Mouse (Mus musculus) neural tube, embryonic 11.5 days (tissue): ENCODE measurements around the gene Casc4. TPM values are rescaled to one million over a fixed set of nuclear protein-coding genes. Genes with fewer than 3 reads are reported as not detected.
"Not testable (repeated sequence)": the region's sequence is repeated elsewhere in the genome, so short reads cannot be mapped to it uniquely, and the experiment has no call there.

Experiments used
- ATAC-seq: fragments of 200-750 bp; cut with Nextera tagmentation; 2 replicates; pipeline ENCODE4 v1.8.0; 2017; ENCODE audit warnings: moderate number of reproducible peaks, mild to moderate bottlenecking, moderate TSS enrichment, moderate library complexity; ENCODE audit not compliant: insufficient read depth, low FRiP score, low TSS enrichment
- DNase-seq: peaks from one replicate; pipeline ENCODE4 v3.0.0-alpha.2; 2015; ENCODE audit warnings: low spot score
- H3K27ac ChIP-seq: fragments of 300-500 bp; sonication (generic); 2 replicates; pipeline ENCODE4 v1.5.1; 2014; ENCODE audit warnings: low read depth, mild to moderate bottlenecking, low read length
- H3K27me3 ChIP-seq: fragments of 300-500 bp; sonication (generic); 2 replicates; pipeline ENCODE4 v1.6.1; 2014; ENCODE audit warnings: mild to moderate bottlenecking, low read length, mixed read lengths; ENCODE audit not compliant: control insufficient read depth, insufficient read depth
- H3K36me3 ChIP-seq: fragments of 300-500 bp; sonication (generic); 2 replicates; pipeline ENCODE4 v1.6.1; 2014; ENCODE audit warnings: mild to moderate bottlenecking, low read length, moderate library complexity, mixed read lengths; ENCODE audit not compliant: control insufficient read depth, insufficient read depth
- H3K4me1 ChIP-seq: fragments of 300-500 bp; sonication (generic); 2 replicates; pipeline ENCODE4 v1.6.1; 2014; ENCODE audit warnings: low read length, mixed read lengths; ENCODE audit not compliant: control insufficient read depth, insufficient read depth
- H3K4me2 ChIP-seq: fragments of 300-500 bp; sonication (generic); 2 replicates; pipeline ENCODE4 v1.6.1; 2014; ENCODE audit warnings: low read depth, mild to moderate bottlenecking, moderate library complexity
- H3K4me3 ChIP-seq: fragments of 300-500 bp; sonication (generic); 2 replicates; pipeline ENCODE4 v1.5.1; 2014; ENCODE audit warnings: low read depth, low read length
- H3K9ac ChIP-seq: fragments of 300-500 bp; sonication (generic); 2 replicates; pipeline ENCODE4 v1.6.1; 2014; ENCODE audit warnings: mild to moderate bottlenecking, low read length
- H3K9me3 ChIP-seq: fragments of 300-500 bp; sonication (generic); 2 replicates; pipeline ENCODE4 v1.6.1; 2016; ENCODE audit warnings: low read length; ENCODE audit not compliant: control insufficient read depth
- WGBS: fragments of 180-500 bp; shearing (Covaris S2); extraction: QIAGEN DNeasy Blood & Tissue Kit; methylation state at CpG from one replicate; pipeline ENCODE4 v1.1.7; 2014; 5-methylcytosine and 5-hydroxymethylcytosine counted together
- polyA plus RNA-seq: library from polyadenylated mRNA; unstranded; fragments of >200 nt; fragmentation: Nextera tagmentation; extraction: Ambion mirVana; gene quantifications from 2 replicates; pipeline ENCODE4 v1.2.1, GENCODE M21; 2014

The Casc4 gene
- polyA plus RNA-seq, 1 experiment from 2014 or later: 25.3 TPM

GRCm38 (mm10) chr2:121886406-121886805, 19.6 kb downstream of the Casc4 start:
- DNase-seq (no peak), ATAC-seq (no peak)
- Histone ChIP-seq H3K27me3 (no peaks in the 10 kb centered on the region), H3K4me3 (no peak overlapping the region), H3K27ac (no peak overlapping the region), H3K4me2 (no peak overlapping the region), H3K36me3 (no peaks in the 10 kb centered on the region), H3K9me3 (no peaks in the 10 kb centered on the region), H3K9ac (no peak overlapping the region), H3K4me1 (no peaks in the 10 kb centered on the region)
- 100% methylated on average over 1 of the region's 1 CpGs for WGBS

GRCm38 (mm10) chr2:121888720-121889497, 22.1 kb downstream of the Casc4 start:
- H3K4me3 ChIP-seq: no peak overlapping the region
- WGBS: 92% methylated on average over 3 of the region's 3 CpGs
- H3K27ac ChIP-seq: no peak overlapping the region
- DNase-seq (no peak), ATAC-seq (no peak)
- no peaks in the 10 kb centered on the region for H3K9me3 ChIP-seq
- no peaks in the 10 kb centered on the region for H3K36me3 ChIP-seq
- no peak overlapping the region for H3K4me2 ChIP-seq
- H3K4me1 ChIP-seq: no peaks in the 10 kb centered on the region
- no peaks in the 10 kb centered on the region for H3K27me3 ChIP-seq
- no peak overlapping the region for H3K9ac ChIP-seq

GRCm38 (mm10) chr2:121895261-121895660, 28.5 kb downstream of the Casc4 start:
- 91% methylated on average over 2 of the region's 2 CpGs for whole genome bisulfite sequencing
- DNase-seq (no peak), ATAC-seq (no peak)
- Histone ChIP-seq H3K4me1 (no peaks in the 10 kb centered on the region), H3K36me3 (no peaks in the 10 kb centered on the region), H3K27ac (no peak overlapping the region), H3K9me3 (no peaks in the 10 kb centered on the region), H3K4me3 (no peak overlapping the region), H3K9ac (no peak overlapping the region), H3K27me3 (no peaks in the 10 kb centered on the region), H3K4me2 (no peak overlapping the region)

DNA sequence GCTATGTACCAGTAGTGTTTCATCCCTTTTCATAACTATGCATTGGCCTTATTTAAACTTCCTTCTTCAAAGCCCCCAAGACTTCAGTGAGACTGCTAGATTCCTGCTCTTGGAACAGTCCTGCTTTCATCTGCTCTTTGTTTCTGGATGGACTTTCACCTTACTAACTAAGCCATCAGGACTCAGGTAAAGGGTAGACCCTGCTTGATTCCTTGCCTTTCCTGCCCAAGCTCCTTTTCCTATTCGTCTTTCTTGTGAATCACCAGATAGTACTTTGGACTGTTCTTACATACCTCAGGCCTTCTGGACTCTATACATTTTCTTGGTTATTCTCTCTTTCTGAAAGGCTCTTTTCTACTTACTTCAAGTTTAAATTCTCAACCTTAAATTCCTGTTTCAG, 30.1 kb downstream of the Casc4 start:
- H3K4me2 ChIP-seq: no peak overlapping the region
- 89% methylated on average over 1 of the region's 1 CpGs for WGBS
- no peak overlapping the region for H3K9ac ChIP-seq
- ATAC-seq (no peak), DNase-seq (no peak)
- H3K9me3 ChIP-seq: no peaks in the 10 kb centered on the region
- H3K4me1 ChIP-seq: no peaks in the 10 kb centered on the region
- no peaks in the 10 kb centered on the region for H3K27me3 ChIP-seq
- H3K27ac ChIP-seq: no peak overlapping the region
- no peaks in the 10 kb centered on the region for H3K36me3 ChIP-seq
- no peak overlapping the region for H3K4me3 ChIP-seq

DNA sequence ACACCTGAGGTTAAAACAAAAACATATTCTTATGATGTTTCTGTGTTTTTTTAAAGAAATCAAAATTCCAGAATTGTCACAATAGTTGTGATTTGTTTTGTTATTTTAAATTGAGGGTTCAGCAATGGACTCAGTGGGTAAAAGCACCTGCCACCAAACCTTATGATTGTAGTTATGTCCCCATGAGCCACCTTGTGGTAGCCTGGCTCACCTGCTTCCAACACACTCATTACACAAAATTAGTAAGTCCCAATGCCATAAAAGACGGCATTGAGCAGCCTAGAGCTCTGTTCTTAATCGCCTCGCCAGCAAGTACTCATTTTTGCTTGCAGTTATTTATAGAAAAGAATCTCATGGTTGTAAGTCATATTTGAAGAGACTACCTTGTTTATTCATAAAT, 43.2 kb downstream of the Casc4 start:
- WGBS: 90% methylated on average over 3 of the region's 3 CpGs
- H3K4me2 ChIP-seq: no peak overlapping the region
- no peak for ATAC-seq

DNA sequence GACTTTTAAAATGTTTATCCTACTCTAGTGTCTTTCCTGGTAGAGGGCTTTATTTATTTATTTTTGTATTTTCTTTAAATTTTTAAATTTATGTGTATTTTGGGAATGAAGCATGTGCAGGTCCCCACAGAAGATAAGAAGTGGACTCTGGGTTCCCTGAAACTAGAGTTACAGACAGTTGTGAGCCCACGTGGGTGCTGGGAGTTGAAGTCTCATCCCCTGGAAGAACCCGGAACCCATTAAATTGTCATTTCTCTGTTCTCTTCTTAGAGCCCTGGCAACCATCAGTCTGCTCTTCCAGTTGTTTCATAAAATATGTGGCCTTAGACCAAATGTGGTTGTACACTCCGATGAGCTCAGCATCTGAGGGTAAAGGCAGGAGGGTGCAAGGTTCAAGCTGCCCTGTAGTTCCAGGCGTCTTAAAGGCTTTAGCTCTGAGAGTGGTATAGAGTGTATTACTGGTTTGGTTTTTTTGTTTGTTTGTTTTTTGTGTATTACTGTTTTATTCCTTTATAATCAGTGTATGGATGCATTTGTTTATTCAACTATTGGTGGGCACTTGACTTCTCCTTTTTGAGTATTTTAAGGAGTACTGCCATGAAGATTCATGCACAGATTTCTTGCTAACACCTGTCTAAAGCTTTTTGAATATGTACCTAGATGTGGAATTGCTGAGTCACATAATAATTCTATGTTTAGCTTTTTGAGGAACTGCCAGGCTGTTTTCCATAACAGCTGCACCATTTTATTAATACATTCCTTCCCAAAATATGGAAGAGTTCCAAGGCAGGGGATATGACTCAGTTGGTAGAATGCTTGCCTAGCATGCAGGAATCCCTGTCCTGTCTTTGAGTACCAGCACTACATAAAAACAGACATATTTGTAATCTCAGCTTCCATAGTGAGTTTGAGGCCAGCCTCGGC, 49.5 kb downstream of the Casc4 start:
- Histone ChIP-seq H3K4me1 (no peaks in the 10 kb centered on the region), H3K4me3 (no peak overlapping the region), H3K9me3 (no peaks in the 10 kb centered on the region), H3K4me2 (no peak overlapping the region), H3K27me3 (no peaks in the 10 kb centered on the region), H3K36me3 (no peaks in the 10 kb centered on the region), H3K9ac (no peak overlapping the region), H3K27ac (no peak overlapping the region)
- DNase-seq (no peak), ATAC-seq (no peak)
- WGBS: 95% methylated on average over 5 of the region's 5 CpGs

More for the DNA sequence above, 43.2 kb downstream of the Casc4 start:
- H3K9me3 ChIP-seq: no peaks in the 10 kb centered on the region
- DNase-seq: no peak
- H3K27ac ChIP-seq: no peak overlapping the region
- no peak overlapping the region for H3K4me3 ChIP-seq
- H3K4me1 ChIP-seq: no peaks in the 10 kb centered on the region
- H3K27me3 ChIP-seq: no peaks in the 10 kb centered on the region
- H3K9ac ChIP-seq: no peak overlapping the region
- H3K36me3 ChIP-seq: no peaks in the 10 kb centered on the region; the same call in 1 of the 2 replicates

- ATAC-seq, H3K36me3 ChIP-seq, H3K9ac ChIP-seq, H3K27me3 ChIP-seq, H3K27ac ChIP-seq, DNase-seq, H3K4me1 ChIP-seq, H3K4me2 ChIP-seq, H3K4me3 ChIP-seq, H3K9me3 ChIP-seq: not testable (repeated sequence)
- WGBS: 92% methylated on average over 2 of the region's 2 CpGs
Measured at GRCm38 (mm10) chr2:121937624-121938023, 70.9 kb downstream of the Casc4 start.

- no peaks in the 10 kb centered on the region for H3K4me1 ChIP-seq
- no peak overlapping the region for H3K9ac ChIP-seq
- no peak overlapping the region for H3K27ac ChIP-seq
- no peaks in the 10 kb centered on the region for H3K36me3 ChIP-seq
- 82% methylated on average over 3 of the region's 3 CpGs for WGBS
- H3K27me3 ChIP-seq: no peaks in the 10 kb centered on the region
- no peak overlapping the region for H3K4me2 ChIP-seq
- ATAC-seq (no peak), DNase-seq (no peak)
- no peaks in the 10 kb centered on the region for H3K9me3 ChIP-seq
- H3K4me3 ChIP-seq: no peak overlapping the region
Measured at GRCm38 (mm10) chr2:121943364-121943763, 76.6 kb downstream of the Casc4 start.
